Mouse (Mus musculus): Measurements from ENCODE around the gene Cmbl. TPM values are rescaled to one million over a fixed set of nuclear protein-coding genes. Genes with fewer than 3 reads are reported as not detected.

Gene Cmbl
- not detected for total RNA-seq (2023)

DNA sequence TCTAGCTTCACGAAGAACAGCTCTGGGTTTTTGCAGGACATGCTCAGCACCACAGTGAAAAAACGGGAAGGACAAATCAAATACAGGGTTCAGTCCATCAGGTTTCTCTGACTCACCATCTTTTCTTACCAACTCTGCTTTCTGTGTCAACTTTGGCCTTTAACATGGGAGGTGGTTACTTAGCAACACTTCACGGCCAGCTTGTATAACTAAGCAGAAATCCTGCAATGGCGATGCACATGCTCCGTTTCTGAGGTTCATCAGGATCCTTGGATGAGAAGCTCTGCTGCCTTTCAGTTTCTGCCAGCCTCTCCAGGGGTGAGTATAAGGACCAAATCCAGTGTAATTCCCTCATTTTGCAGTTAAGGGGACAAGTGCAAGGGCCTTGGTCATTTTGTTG is at the start of gene Cmbl:
Cmbl (plus strand) TSS at position 206 of the 400 bp plus-strand sequence.

GRCm38 (mm10) chr15:31530659-31531445 is 34.3 kb upstream of the Cmbl start, which contains the start of gene March6:
Gene March6, minus strand, starts transcription at chr15:31531053.

GRCm38 (mm10) chr15:31601646-31602374 is 36.6 kb downstream of the Cmbl start, which contains the start of the genes Cct5 and Fam173b:
Gene Cct5, minus strand, starts transcription at chr15:31601804.
Gene Fam173b, plus strand, starts transcription at chr15:31601852.

Other genes starting within 250 kb of the Cmbl start
- 3.4 TPM for gene Ankrd33b, start 197.7 kb upstream of the Cmbl start, total RNA-seq (2023)
- gene Ropn1l, start 111.7 kb upstream of the Cmbl start, total RNA-seq (2023): 3.1 TPM
- gene March6, start 34.3 kb upstream of the Cmbl start, total RNA-seq (2023): 77.4 TPM
- 250 TPM for gene Cct5, start 36.4 kb downstream of the Cmbl start, total RNA-seq (2023)
- gene Fam173b, start 36.5 kb downstream of the Cmbl start, total RNA-seq (2023): 14.7 TPM